Mouse (Mus musculus) heart, embryonic 11.5 days (tissue): ENCODE results near the gene Sfta2. TPM values are rescaled to one million over a fixed set of nuclear protein-coding genes. Genes with fewer than 3 reads are reported as not detected.

Experiments used
- ATAC-seq: fragments of 200-750 bp; cut with Nextera tagmentation; replicated peaks from 2 replicates; pipeline ENCODE4 v1.8.0; 2017; ENCODE audit warnings: moderate library complexity; ENCODE audit not compliant: insufficient number of reproducible peaks, low FRiP score, low TSS enrichment
- H3K27ac ChIP-seq: fragments of 300-500 bp; sonication (generic); 2 replicates; pipeline ENCODE4 v1.5.1; 2014; ENCODE audit warnings: mild to moderate bottlenecking, low read depth, low read length
- H3K27me3 ChIP-seq: fragments of 300-500 bp; sonication (generic); 2 replicates; pipeline ENCODE4 v1.6.1; 2014; ENCODE audit warnings: mild to moderate bottlenecking, low read length, mixed read lengths; ENCODE audit not compliant: control insufficient read depth, insufficient read depth
- H3K36me3 ChIP-seq: fragments of 300-500 bp; sonication (generic); 2 replicates; pipeline ENCODE4 v1.6.1; 2014; ENCODE audit warnings: mild to moderate bottlenecking, low read length, moderate library complexity, mixed read lengths; ENCODE audit not compliant: control insufficient read depth, insufficient read depth
- H3K4me1 ChIP-seq: fragments of 300-500 bp; sonication (generic); 2 replicates; pipeline ENCODE4 v1.6.1; 2014; ENCODE audit warnings: low read length; ENCODE audit not compliant: control insufficient read depth, insufficient read depth
- H3K4me2 ChIP-seq: fragments of 300-500 bp; sonication (generic); 2 replicates; pipeline ENCODE4 v1.6.1; 2014; ENCODE audit warnings: mild to moderate bottlenecking, moderate library complexity
- H3K4me3 ChIP-seq: fragments of 300-500 bp; sonication (generic); 2 replicates; pipeline ENCODE4 v1.5.1; 2014; ENCODE audit warnings: low read depth, low read length
- H3K9ac ChIP-seq: fragments of 300-500 bp; sonication (generic); 2 replicates; pipeline ENCODE4 v1.6.1; 2014; ENCODE audit warnings: mild to moderate bottlenecking, low read depth, low read length, moderate library complexity
- H3K9me3 ChIP-seq: fragments of 300-500 bp; sonication (generic); replicated peaks from 2 replicates; pipeline ENCODE4 v1.6.1; 2016; ENCODE audit warnings: low read length; ENCODE audit not compliant: control insufficient read depth
- WGBS: fragments of 180-500 bp; shearing (Covaris S2); extraction: QIAGEN DNeasy Blood & Tissue Kit; methylation state at CpG from one replicate; pipeline ENCODE4 v1.1.7; 2014; ENCODE audit not compliant: insufficient replicate concordance; 5-methylcytosine and 5-hydroxymethylcytosine counted together
- polyA plus RNA-seq: library from polyadenylated mRNA; unstranded; fragments of >200 nt; fragmentation: Nextera tagmentation; extraction: Ambion mirVana; gene quantifications from 2 replicates; pipeline ENCODE4 v1.2.1, GENCODE M21; 2014

The Sfta2 gene
- polyA plus RNA-seq, 1 experiment from 2014 or later = not detected

GRCm38 (mm10) chr17:35567150-35567549 is 34.2 kb upstream of the Sfta2 start, which contains the start of gene 2300002M23Rik:
Gene 2300002M23Rik, plus strand, starts transcription at chr17:35567450.
- Histone ChIP-seq H3K27ac (no peak within 1 kb of the TSS), H3K9me3 (no peaks in the 10 kb centered on the region), H3K9ac (no peak within 1 kb of the TSS), H3K27me3 (peaks cover 24% of the 10 kb centered on the region), H3K4me3 (no peak within 1 kb of the TSS), H3K36me3 (no peaks in the 10 kb centered on the region), H3K4me2 (no peak within 1 kb of the TSS), H3K4me1 (0 out of 2 replicates have a peak, but pooled peaks cover 2% of the 10 kb centered on the region)
- no peak for ATAC-seq
- 53% methylated on average over 3 of the region's 3 CpGs for WGBS

GRCm38 (mm10) chr17:35567767-35568166 is 33.6 kb upstream of the Sfta2 start:
- H3K4me2 ChIP-seq = no peak overlapping the region
- 14% methylated on average over 9 of the region's 9 CpGs for WGBS
- no peaks in the 10 kb centered on the region for H3K9me3 ChIP-seq
- H3K27me3 ChIP-seq = peaks cover 24% of the 10 kb centered on the region
- H3K27ac ChIP-seq = no peak overlapping the region
- no peak overlapping the region for H3K9ac ChIP-seq
- H3K4me1 ChIP-seq = 0 out of 2 replicates have a peak, but pooled peaks cover 2% of the 10 kb centered on the region
- no peak for ATAC-seq
- H3K4me3 ChIP-seq = no peak overlapping the region
- no peaks in the 10 kb centered on the region for H3K36me3 ChIP-seq

GRCm38 (mm10) chr17:35569091-35569944 is 32.0 kb upstream of the Sfta2 start:
- Histone ChIP-seq H3K27ac (no peak overlapping the region), H3K27me3 (peaks cover 26% of the 10 kb centered on the region), H3K9me3 (no peaks in the 10 kb centered on the region), H3K4me2 (peak overlapping the region; percentile 63), H3K4me1 (0 out of 2 replicates have a peak, but pooled peaks cover 2% of the 10 kb centered on the region), H3K4me3 (peak overlapping the region; percentile 30), H3K36me3 (no peaks in the 10 kb centered on the region), H3K9ac (peak overlapping the region; percentile 54)
- WGBS = 3% methylated on average over 28 of the region's 28 CpGs
- ATAC-seq = 0 out of 2 replicates have a peak, but pooled peaks have one; percentile 26

GRCm38 (mm10) chr17:35570836-35571235 is 30.5 kb upstream of the Sfta2 start:
- Histone ChIP-seq H3K36me3 (no peaks in the 10 kb centered on the region), H3K27ac (no peak overlapping the region), H3K9ac (no peak overlapping the region), H3K4me2 (no peak overlapping the region), H3K9me3 (no peaks in the 10 kb centered on the region), H3K27me3 (peaks cover 37% of the 10 kb centered on the region), H3K4me3 (no peak overlapping the region), H3K4me1 (0 out of 2 replicates have a peak, but pooled peaks cover 2% of the 10 kb centered on the region)
- ATAC-seq = no peak
- 82% methylated on average over 14 of the region's 14 CpGs for WGBS

GRCm38 (mm10) chr17:35571477-35571876 is 29.9 kb upstream of the Sfta2 start:
- 89% methylated on average over 7 of the region's 7 CpGs for WGBS

GRCm38 (mm10) chr17:35578211-35578610 is 23.1 kb upstream of the Sfta2 start:
- peaks cover 19% of the 10 kb centered on the region for H3K27me3 ChIP-seq
- no peak overlapping the region for H3K4me2 ChIP-seq
- H3K4me1 ChIP-seq = no peaks in the 10 kb centered on the region
- no peaks in the 10 kb centered on the region for H3K36me3 ChIP-seq
- 20% methylated on average over 6 of the region's 6 CpGs for WGBS
- no peaks in the 10 kb centered on the region for H3K9me3 ChIP-seq
- no peak overlapping the region for H3K9ac ChIP-seq
- H3K27ac ChIP-seq = no peak overlapping the region
- no peak for ATAC-seq
- no peak overlapping the region for H3K4me3 ChIP-seq

More at GRCm38 (mm10) chr17:35571477-35571876, 29.9 kb upstream of the Sfta2 start:
- H3K27me3 ChIP-seq = peaks cover 41% of the 10 kb centered on the region
- H3K36me3 ChIP-seq = no peaks in the 10 kb centered on the region
- no peak for ATAC-seq
- no peak overlapping the region for H3K27ac ChIP-seq
- H3K4me2 ChIP-seq = no peak overlapping the region
- no peaks in the 10 kb centered on the region for H3K9me3 ChIP-seq
- H3K9ac ChIP-seq = no peak overlapping the region
- no peak overlapping the region for H3K4me3 ChIP-seq
- H3K4me1 ChIP-seq = 0 out of 2 replicates have a peak, but pooled peaks cover 2% of the 10 kb centered on the region

- ATAC-seq = no peak
- 0 out of 2 replicates have a peak, but pooled peaks cover 3% of the 10 kb centered on the region for H3K4me1 ChIP-seq
- H3K9ac ChIP-seq = no peak overlapping the region
- no peak overlapping the region for H3K4me3 ChIP-seq
- H3K27me3 ChIP-seq = no peaks in the 10 kb centered on the region
- no peaks in the 10 kb centered on the region for H3K36me3 ChIP-seq
- H3K27ac ChIP-seq = no peak overlapping the region
- H3K4me2 ChIP-seq = no peak overlapping the region
- H3K9me3 ChIP-seq = 0 out of 2 replicates have a peak, but pooled peaks cover 3% of the 10 kb centered on the region
- 79% methylated on average over 1 of the region's 1 CpGs for WGBS
Observed at GRCm38 (mm10) chr17:35582900-35583299, 18.4 kb upstream of the Sfta2 start.

- H3K4me3 ChIP-seq = no peak overlapping the region
- peak overlapping the region; percentile 42 for H3K4me2 ChIP-seq
- no peak overlapping the region for H3K27ac ChIP-seq
- no peaks in the 10 kb centered on the region for H3K27me3 ChIP-seq
- no peaks in the 10 kb centered on the region for H3K36me3 ChIP-seq
- no peak for ATAC-seq
- 0 out of 2 replicates have a peak, but pooled peaks cover 3% of the 10 kb centered on the region for H3K9me3 ChIP-seq
- no peak overlapping the region for H3K9ac ChIP-seq
- 0 out of 2 replicates have a peak, but pooled peaks cover 3% of the 10 kb centered on the region for H3K4me1 ChIP-seq
- WGBS = 16% methylated on average over 16 of the region's 16 CpGs
Observed at GRCm38 (mm10) chr17:35584330-35584937, 16.9 kb upstream of the Sfta2 start.
